Mouse (Mus musculus): ENCODE results near the gene Ctdsp2. TPM values are rescaled to one million over a fixed set of nuclear protein-coding genes. Genes with fewer than 3 reads are reported as not detected.

Ctdsp2 gene
- polyA plus RNA-seq, 1 experiment, result 119 TPM

GRCm38 (mm10) chr10:127042468-127043115, 64.1 kb downstream of the Ctdsp2 start:
- DNase-seq (ENCODE audit: low read depth), result no peak

GRCm38 (mm10) chr10:127043187-127043586, 64.7 kb downstream of the Ctdsp2 start:
- no peak for DNase-seq (ENCODE audit: low read depth)

DNA sequence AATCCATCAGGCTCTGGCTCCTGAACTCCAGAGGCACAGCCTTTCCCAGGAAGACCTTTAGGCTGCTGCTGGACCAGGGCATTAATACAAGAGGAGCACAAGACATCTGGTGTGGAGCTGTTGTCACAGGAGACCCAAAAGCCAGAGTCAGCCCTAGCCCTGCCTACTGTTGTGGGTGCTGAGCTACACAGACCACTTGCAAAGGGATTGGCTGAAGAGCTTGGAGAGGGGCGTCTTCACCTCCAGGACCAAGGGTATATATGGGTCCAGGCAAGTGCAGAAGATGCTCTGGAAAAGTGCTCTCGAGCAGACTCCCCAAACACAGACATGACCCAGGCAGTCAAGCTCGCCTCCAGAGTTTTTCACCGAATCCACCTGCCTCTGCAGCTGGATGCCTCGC, 69.4 kb downstream of the Ctdsp2 start, which contains the start of gene Cyp27b1:
Gene Cyp27b1, plus strand, starts transcription at position 297 of the 400 bp plus-strand sequence.
- no peak for DNase-seq (ENCODE audit: low read depth)

GRCm38 (mm10) chr10:127048608-127049394, 70.3 kb downstream of the Ctdsp2 start:
- no peak for DNase-seq (ENCODE audit: low read depth)

Other genes starting within 250 kb of the Ctdsp2 start
- 8.1 and 8.8 TPM in 2 replicates for gene Atp23, start 77.4 kb upstream of the Ctdsp2 start, polyA plus RNA-seq (2012; rRNA removed)
- gene Avil, start 22.0 kb downstream of the Ctdsp2 start, polyA plus RNA-seq (2012; rRNA removed), result 0.07 and 0.13 TPM in 2 replicates
- 27.1 and 32.9 TPM in 2 replicates for gene Tsfm, start 52.1 kb downstream of the Ctdsp2 start, polyA plus RNA-seq (2012; rRNA removed)
- gene Mettl1, start 62.7 kb downstream of the Ctdsp2 start, polyA plus RNA-seq (2012; rRNA removed), result 31.2 and 31.9 TPM in 2 replicates
- gene Eef1akmt3, start 62.8 kb downstream of the Ctdsp2 start, polyA plus RNA-seq (2012; rRNA removed), result 0.55 and 0.86 TPM in 2 replicates
- 0.22 TPM in 2 replicates for gene Cyp27b1, start 69.5 kb downstream of the Ctdsp2 start, polyA plus RNA-seq (2012; rRNA removed)
- gene March9, start 81.5 kb downstream of the Ctdsp2 start, polyA plus RNA-seq (2012; rRNA removed), result 6.1 and 8.9 TPM in 2 replicates
- 204 and 205 TPM in 2 replicates for gene Cdk4, start 84.8 kb downstream of the Ctdsp2 start, polyA plus RNA-seq (2012; rRNA removed)
- 128 and 146 TPM in 2 replicates for gene Tspan31, start 91.5 kb downstream of the Ctdsp2 start, polyA plus RNA-seq (2012; rRNA removed)
- gene Agap2, start 96.6 kb downstream of the Ctdsp2 start, polyA plus RNA-seq (2012; rRNA removed), result 5.3 and 5.7 TPM in 2 replicates
- gene Os9, start 142.4 kb downstream of the Ctdsp2 start, polyA plus RNA-seq (2012; rRNA removed), result 109 and 143 TPM in 2 replicates
- gene B4galnt1, start 186.5 kb downstream of the Ctdsp2 start, polyA plus RNA-seq (2012; rRNA removed), result 60.5 and 112 TPM in 2 replicates
- 1.0 and 1.2 TPM in 2 replicates for gene Slc26a10, start 201.9 kb downstream of the Ctdsp2 start, polyA plus RNA-seq (2012; rRNA removed)
- 25.7 and 29.6 TPM in 2 replicates for gene Arhgef25, start 211.4 kb downstream of the Ctdsp2 start, polyA plus RNA-seq (2012; rRNA removed)
- gene Dtx3, start 217.0 kb downstream of the Ctdsp2 start, polyA plus RNA-seq (2012; rRNA removed), result 91.3 and 116 TPM in 2 replicates
- gene Pip4k2c, start 232.9 kb downstream of the Ctdsp2 start, polyA plus RNA-seq (2012; rRNA removed), result 76.9 and 93.8 TPM in 2 replicates